Mouse (Mus musculus) heart, postnatal 0 days (tissue): Measurements from ENCODE around the gene Cant1.

Source experiments
- CTCF ChIP-seq: IDR thresholded peaks from 2 replicates; pipeline ENCODE4 v1.5.1; 2016; ENCODE audit warnings: antibody characterized with exemption, control low read depth, low read depth
- EP300 ChIP-seq: IDR thresholded peaks from 2 replicates; pipeline ENCODE4 v1.6.1; 2016; ENCODE audit warnings: antibody characterized with exemption, low read depth

DNA sequence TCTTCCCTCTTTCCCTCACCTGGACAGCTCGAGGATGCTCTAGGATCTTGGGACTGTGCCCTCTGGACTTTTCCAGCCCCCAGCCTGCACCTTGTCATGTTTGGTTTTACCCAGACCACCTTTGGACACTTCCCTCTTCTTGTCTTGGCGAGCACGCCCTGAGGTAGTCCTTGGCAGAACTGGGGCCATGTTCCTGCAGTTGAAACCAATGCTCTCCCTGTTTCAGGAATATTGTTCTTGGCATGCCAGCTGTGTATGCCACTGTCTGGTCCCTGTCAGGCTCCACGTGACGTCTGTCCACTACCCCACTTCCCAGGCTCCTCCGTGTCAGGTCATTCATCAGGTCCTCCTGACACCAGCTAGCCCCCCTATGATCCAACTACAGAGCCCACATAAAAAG, 40.2 kb downstream of the Cant1 start:
- TF ChIP-seq EP300 = no peak
- no peak for TF ChIP-seq CTCF
